Mouse (Mus musculus): Measurements from ENCODE around the gene Ampd3. TPM values are rescaled to one million over a fixed set of nuclear protein-coding genes. Genes with fewer than 3 reads are reported as not detected.

The Ampd3 gene
- polyA plus RNA-seq, 1 experiment from 2014 or later, result 33.7 TPM

- ATAC-seq, result no peak
- Histone ChIP-seq H3K4me1 (peaks cover 41% of the 10 kb centered on the region), H3K27ac (no peak overlapping the region), H3K9ac (no peak overlapping the region), H3K4me3 (no peak overlapping the region), H3K36me3 (peaks cover 82% of the 10 kb centered on the region), H3K9me3 (replicated peaks) (no peaks in the 10 kb centered on the region), H3K27me3 (replicated peaks) (no peaks in the 10 kb centered on the region), H3K4me2 (no peak overlapping the region)
- 78% methylated on average over 8 of the region's 8 CpGs for WGBS (ENCODE audit: insufficient replicate concordance)
Measured at GRCm38 (mm10) chr7:110823076-110823475, 55.1 kb downstream of the Ampd3 start.

GRCm38 (mm10) chr7:110823593-110823992 is 55.6 kb downstream of the Ampd3 start:
- Histone ChIP-seq H3K4me2 (no peak overlapping the region), H3K9me3 (replicated peaks) (no peaks in the 10 kb centered on the region), H3K4me3 (no peak overlapping the region), H3K36me3 (peaks cover 84% of the 10 kb centered on the region), H3K27me3 (replicated peaks) (no peaks in the 10 kb centered on the region), H3K27ac (no peak overlapping the region), H3K4me1 (peaks cover 36% of the 10 kb centered on the region), H3K9ac (no peak overlapping the region)
- no peak for ATAC-seq
- 61% methylated on average over 4 of the region's 4 CpGs for WGBS (ENCODE audit: insufficient replicate concordance)

GRCm38 (mm10) chr7:110823995-110824953 is 56.3 kb downstream of the Ampd3 start:
- Histone ChIP-seq H3K9ac (no peak overlapping the region), H3K27ac (no peak overlapping the region; the same call in 1 of the 2 replicates), H3K4me3 (no peak overlapping the region), H3K36me3 (peaks cover 91% of the 10 kb centered on the region), H3K9me3 (replicated peaks) (no peaks in the 10 kb centered on the region), H3K4me2 (no peak overlapping the region), H3K27me3 (replicated peaks) (no peaks in the 10 kb centered on the region), H3K4me1 (peaks cover 29% of the 10 kb centered on the region)
- 76% methylated on average over 8 of the region's 8 CpGs for WGBS (ENCODE audit: insufficient replicate concordance)
- no peak for ATAC-seq

DNA sequence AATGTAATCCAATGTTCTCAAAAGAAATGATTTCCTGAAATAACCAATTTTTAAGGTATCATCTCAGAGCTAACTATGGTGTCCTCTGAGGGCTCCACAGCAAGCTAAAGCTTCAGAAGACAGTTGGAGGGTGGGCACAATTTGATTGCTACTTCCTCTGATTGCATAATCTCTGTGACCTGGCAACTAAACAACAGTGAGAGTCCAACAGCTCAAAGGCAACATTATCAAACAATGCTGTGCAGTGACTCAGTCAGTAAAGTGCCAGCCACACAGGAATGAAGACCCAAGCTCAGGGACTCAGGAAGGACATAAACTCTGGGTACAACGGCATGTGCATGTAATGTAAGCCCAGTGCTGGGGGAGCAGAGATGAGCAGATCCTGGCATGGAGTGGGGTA is 65.0 kb downstream of the Ampd3 start:
- WGBS (ENCODE audit: insufficient replicate concordance), result 59% methylated on average over 1 of the region's 1 CpGs
- H3K36me3 ChIP-seq, result peaks cover 82% of the 10 kb centered on the region

GRCm38 (mm10) chr7:110834018-110834417 is 66.0 kb downstream of the Ampd3 start:
- no peaks in the 10 kb centered on the region for H3K9me3 ChIP-seq (replicated peaks)
- no peak for ATAC-seq
- H3K4me2 ChIP-seq, result no peak overlapping the region
- peaks cover 72% of the 10 kb centered on the region for H3K36me3 ChIP-seq
- H3K4me1 ChIP-seq, result peaks cover 16% of the 10 kb centered on the region
- no peak overlapping the region for H3K4me3 ChIP-seq
- H3K27ac ChIP-seq, result no peak overlapping the region
- 85% methylated on average over 1 of the region's 1 CpGs for WGBS (ENCODE audit: insufficient replicate concordance)
- H3K9ac ChIP-seq, result no peak overlapping the region
- no peaks in the 10 kb centered on the region for H3K27me3 ChIP-seq (replicated peaks)

More for the DNA sequence above, 65.0 kb downstream of the Ampd3 start:
- Histone ChIP-seq H3K4me2 (no peak overlapping the region), H3K9ac (no peak overlapping the region), H3K27me3 (replicated peaks) (no peaks in the 10 kb centered on the region), H3K4me3 (no peak overlapping the region), H3K27ac (no peak overlapping the region), H3K4me1 (peaks cover 16% of the 10 kb centered on the region), H3K9me3 (replicated peaks) (no peaks in the 10 kb centered on the region)
- ATAC-seq, result peak; percentile 37; the same call in 1 of the 2 replicates

DNA sequence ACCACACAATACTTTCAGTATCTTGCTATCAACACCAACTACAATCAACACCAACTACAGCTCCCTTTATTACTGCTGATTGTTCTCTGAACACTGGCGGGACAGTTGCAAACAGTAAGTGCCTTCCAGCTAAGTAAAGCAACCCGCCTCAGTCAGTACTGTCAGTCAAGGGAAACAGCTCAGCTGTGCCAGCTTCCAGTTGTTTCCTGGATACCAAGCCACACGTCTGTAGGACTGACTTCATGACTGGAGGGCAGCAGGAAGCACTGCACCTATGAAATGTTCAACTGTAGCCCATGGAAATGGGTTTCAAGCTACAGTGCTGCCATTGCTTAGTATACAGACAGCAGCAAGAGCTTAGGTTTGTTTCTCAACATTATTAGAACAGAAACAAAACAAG is 66.5 kb downstream of the Ampd3 start:
- Histone ChIP-seq H3K9me3 (replicated peaks) (no peaks in the 10 kb centered on the region), H3K9ac (no peak overlapping the region), H3K4me1 (peaks cover 21% of the 10 kb centered on the region), H3K4me3 (no peak overlapping the region), H3K27ac (no peak overlapping the region), H3K36me3 (peaks cover 67% of the 10 kb centered on the region), H3K4me2 (no peak overlapping the region), H3K27me3 (replicated peaks) (no peaks in the 10 kb centered on the region)
- ATAC-seq, result no peak
- WGBS (ENCODE audit: insufficient replicate concordance), result 36% methylated on average over 3 of the region's 3 CpGs

- ATAC-seq, result no peak
- Histone ChIP-seq H3K4me1 (peaks cover 39% of the 10 kb centered on the region), H3K4me3 (no peak overlapping the region), H3K27me3 (replicated peaks) (no peaks in the 10 kb centered on the region), H3K4me2 (0 out of 2 replicates have a peak overlapping the region, but pooled peaks have one; percentile 10), H3K36me3 (peaks cover 25% of the 10 kb centered on the region), H3K27ac (no peak overlapping the region), H3K9me3 (replicated peaks) (no peaks in the 10 kb centered on the region), H3K9ac (no peak overlapping the region; the same call in 1 of the 2 replicates)
- 55% methylated on average over 4 of the region's 4 CpGs for WGBS (ENCODE audit: insufficient replicate concordance)
Measured at GRCm38 (mm10) chr7:110840332-110840731, 72.3 kb downstream of the Ampd3 start.

GRCm38 (mm10) chr7:110843916-110844874 is 76.2 kb downstream of the Ampd3 start, which contains the start of gene Rnf141:
TSS of gene Rnf141 (minus strand) at chr7:110844457.
- Histone ChIP-seq H3K4me2 (peak within 1 kb of the TSS; percentile 84), H3K27me3 (replicated peaks) (no peaks in the 10 kb centered on the region), H3K9me3 (replicated peaks) (no peaks in the 10 kb centered on the region), H3K4me3 (peak within 1 kb of the TSS; percentile 75), H3K36me3 (peaks cover 8% of the 10 kb centered on the region), H3K27ac (peak within 1 kb of the TSS; percentile 93), H3K9ac (peak within 1 kb of the TSS; percentile 86), H3K4me1 (peaks cover 50% of the 10 kb centered on the region)
- ATAC-seq, result peak; percentile 91
- WGBS (ENCODE audit: insufficient replicate concordance), result under 1% methylated on average over 42 of the region's 42 CpGs

DNA sequence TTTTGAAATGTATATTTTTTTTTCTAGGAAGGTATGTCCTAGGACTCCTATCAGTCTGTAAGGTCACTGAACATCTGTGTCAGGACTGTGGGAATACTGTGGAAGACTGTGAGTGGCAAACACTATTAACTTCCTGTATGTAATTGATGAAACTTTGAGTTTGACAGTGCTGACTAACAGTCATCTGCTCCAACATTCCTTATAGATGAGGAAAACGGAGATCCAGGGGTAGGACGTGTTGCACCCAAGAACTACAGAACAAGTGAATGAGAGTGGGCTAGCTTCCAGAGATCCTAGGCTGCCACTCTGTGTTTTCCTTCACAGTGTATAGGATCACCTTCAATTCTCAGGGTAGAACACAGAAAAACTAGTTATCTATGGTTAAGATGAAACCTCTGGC is 79.3 kb downstream of the Ampd3 start:
- H3K4me3 ChIP-seq, result no peak overlapping the region
- WGBS (ENCODE audit: insufficient replicate concordance), result 73% methylated on average over 2 of the region's 2 CpGs

DNA sequence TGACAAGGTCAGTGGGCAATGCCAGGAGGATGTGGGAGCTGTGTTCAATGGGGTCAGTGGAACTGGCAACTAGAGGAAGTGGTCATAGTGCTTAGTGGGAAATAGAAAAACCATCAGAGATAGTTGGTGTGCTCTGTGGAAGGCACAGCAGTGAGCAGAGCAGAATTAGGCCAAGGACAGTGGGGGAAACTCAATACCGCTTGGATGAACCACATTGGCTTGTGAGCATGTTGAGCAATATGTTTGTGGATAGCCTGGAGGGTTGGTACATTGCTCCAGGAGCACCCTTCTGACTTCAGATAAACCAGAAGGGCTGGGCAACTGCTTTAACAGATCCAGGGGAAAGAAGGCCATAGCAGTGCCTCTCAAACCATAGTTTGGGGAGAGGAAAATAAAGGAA is 80.4 kb downstream of the Ampd3 start:
- Histone ChIP-seq H3K4me1 (peaks cover 23% of the 10 kb centered on the region), H3K9me3 (replicated peaks) (no peaks in the 10 kb centered on the region), H3K27ac (peak overlapping the region; percentile 32; the same call in 1 of the 2 replicates), H3K4me3 (no peak overlapping the region), H3K9ac (no peak overlapping the region), H3K27me3 (replicated peaks) (no peaks in the 10 kb centered on the region), H3K36me3 (no peaks in the 10 kb centered on the region), H3K4me2 (no peak overlapping the region)
- ATAC-seq, result no peak
- 59% methylated on average over 1 of the region's 1 CpGs for WGBS (ENCODE audit: insufficient replicate concordance)

More for the DNA sequence above, 79.3 kb downstream of the Ampd3 start:
- H3K9ac ChIP-seq, result no peak overlapping the region
- no peaks in the 10 kb centered on the region for H3K36me3 ChIP-seq
- ATAC-seq, result no peak
- peaks cover 31% of the 10 kb centered on the region for H3K4me1 ChIP-seq
- H3K4me2 ChIP-seq, result no peak overlapping the region
- H3K27me3 ChIP-seq (replicated peaks), result no peaks in the 10 kb centered on the region
- no peak overlapping the region for H3K27ac ChIP-seq
- H3K9me3 ChIP-seq (replicated peaks), result no peaks in the 10 kb centered on the region

GRCm38 (mm10) chr7:110851541-110852203 is 83.7 kb downstream of the Ampd3 start:
- peaks cover 42% of the 10 kb centered on the region for H3K4me1 ChIP-seq
- ATAC-seq, result no peak
- H3K27ac ChIP-seq, result peak overlapping the region; percentile 38; the same call in 1 of the 2 replicates
- WGBS (ENCODE audit: insufficient replicate concordance), result 71% methylated on average over 7 of the region's 7 CpGs
- no peaks in the 10 kb centered on the region for H3K27me3 ChIP-seq (replicated peaks)
- no peaks in the 10 kb centered on the region for H3K9me3 ChIP-seq (replicated peaks)
- H3K4me2 ChIP-seq, result no peak overlapping the region
- H3K4me3 ChIP-seq, result no peak overlapping the region
- H3K9ac ChIP-seq, result no peak overlapping the region
- no peaks in the 10 kb centered on the region for H3K36me3 ChIP-seq
